Mouse (Mus musculus): ENCODE results near the gene Nlrp1a. TPM values are rescaled to one million over a fixed set of nuclear protein-coding genes. Genes with fewer than 3 reads are reported as not detected.

The Nlrp1a gene
- total RNA-seq (2014; rRNA removed; ENCODE audit: low replicate concordance) (not detected in 2 replicates), polyA plus RNA-seq (2015; fragmentation: Nextera tagmentation; extraction: Ambion mirVana) (0.04 TPM in 2 replicates)

GRCm38 (mm10) chr11:71144661-71145060 is at the start of gene Nlrp1a:
Gene Nlrp1a (minus strand): TSS chr11:71144704.
- 47% methylated on average over 3 of the region's 3 CpGs for WGBS
- no peaks in the 10 kb centered on the region for H3K9me3 ChIP-seq (replicated peaks; ENCODE audit: control insufficient read depth, low read length)
- no peak within 1 kb of the TSS for H3K4me3 ChIP-seq (ENCODE audit: low read depth, low read length)
- H3K27me3 ChIP-seq (ENCODE audit: control insufficient read depth, insufficient read depth, low read length), result no peaks in the 10 kb centered on the region
- H3K4me1 ChIP-seq (ENCODE audit: control insufficient read depth, insufficient read depth), result no peaks in the 10 kb centered on the region
- H3K9ac ChIP-seq (replicated peaks; ENCODE audit: low read depth, low read length), result no peak within 1 kb of the TSS
- ATAC-seq (ENCODE audit: insufficient read depth, low read depth) (no peak), DNase-seq (ENCODE audit: low spot score) (no peak)
- no peak within 1 kb of the TSS for H3K4me2 ChIP-seq (ENCODE audit: low read depth, low read length)
- TF ChIP-seq EP300 (IDR thresholded peaks at IDR 0.05; ENCODE audit: low read depth), result no peak
- no peak for TF ChIP-seq CTCF (IDR thresholded peaks at IDR 0.05; ENCODE audit: low read depth)
- no peaks in the 10 kb centered on the region for H3K36me3 ChIP-seq (replicated peaks; ENCODE audit: control insufficient read depth, insufficient read depth, low read length)
- no peak within 1 kb of the TSS for H3K27ac ChIP-seq (ENCODE audit: low read depth)

DNA sequence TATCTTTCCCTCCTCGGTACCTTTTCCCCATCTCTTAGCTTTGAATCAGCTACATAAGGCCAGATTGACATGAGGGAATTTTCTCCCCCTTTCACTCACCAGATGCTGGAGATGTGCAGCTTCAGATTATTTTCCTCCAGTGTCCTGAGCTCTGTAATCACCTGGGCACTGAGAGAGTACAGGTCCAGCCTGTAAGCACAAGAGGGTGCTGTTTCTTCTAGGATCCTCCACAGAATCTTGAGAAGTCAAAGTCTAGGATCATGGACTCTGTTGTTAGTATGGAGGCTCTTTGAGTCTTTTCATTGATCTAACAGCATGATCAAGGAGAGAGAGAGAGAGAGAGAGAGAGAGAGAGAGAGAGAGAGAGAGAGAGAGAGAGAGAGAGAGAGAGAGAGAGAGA is 25.1 kb upstream of the Nlrp1a start:
- Histone ChIP-seq H3K9ac (replicated peaks; ENCODE audit: low read depth, low read length) (no peak overlapping the region), H3K27me3 (ENCODE audit: control insufficient read depth, insufficient read depth, low read length) (no peaks in the 10 kb centered on the region), H3K27ac (ENCODE audit: low read depth) (no peak overlapping the region), H3K9me3 (replicated peaks; ENCODE audit: control insufficient read depth, low read length) (no peaks in the 10 kb centered on the region), H3K36me3 (replicated peaks; ENCODE audit: control insufficient read depth, insufficient read depth, low read length) (no peaks in the 10 kb centered on the region), H3K4me1 (ENCODE audit: control insufficient read depth, insufficient read depth) (no peaks in the 10 kb centered on the region), H3K4me2 (ENCODE audit: low read depth, low read length) (no peak overlapping the region), H3K4me3 (ENCODE audit: low read depth, low read length) (no peak overlapping the region)
- WGBS, result 64% methylated on average over 1 of the region's 1 CpGs
- ATAC-seq (ENCODE audit: insufficient read depth, low read depth) (no peak), DNase-seq (ENCODE audit: low spot score) (no peak)
- TF ChIP-seq CTCF (IDR thresholded peaks at IDR 0.05; ENCODE audit: low read depth) (no peak), EP300 (IDR thresholded peaks at IDR 0.05; ENCODE audit: low read depth) (no peak)

GRCm38 (mm10) chr11:71164139-71164538 is 19.6 kb upstream of the Nlrp1a start:
- no peaks in the 10 kb centered on the region for H3K36me3 ChIP-seq (replicated peaks; ENCODE audit: control insufficient read depth, insufficient read depth, low read length)
- ATAC-seq (ENCODE audit: insufficient read depth, low read depth) (no peak), DNase-seq (ENCODE audit: low spot score) (no peak)
- TF ChIP-seq CTCF (IDR thresholded peaks at IDR 0.05; ENCODE audit: low read depth) (no peak), EP300 (IDR thresholded peaks at IDR 0.05; ENCODE audit: low read depth) (no peak)
- no peaks in the 10 kb centered on the region for H3K9me3 ChIP-seq (replicated peaks; ENCODE audit: control insufficient read depth, low read length)
- H3K4me3 ChIP-seq (ENCODE audit: low read depth, low read length), result no peak overlapping the region
- no peak overlapping the region for H3K9ac ChIP-seq (replicated peaks; ENCODE audit: low read depth, low read length)
- H3K4me2 ChIP-seq (ENCODE audit: low read depth, low read length), result no peak overlapping the region
- 58% methylated on average over 1 of the region's 1 CpGs for WGBS
- no peaks in the 10 kb centered on the region for H3K27me3 ChIP-seq (ENCODE audit: control insufficient read depth, insufficient read depth, low read length)
- H3K27ac ChIP-seq (ENCODE audit: low read depth), result no peak overlapping the region
- no peaks in the 10 kb centered on the region for H3K4me1 ChIP-seq (ENCODE audit: control insufficient read depth, insufficient read depth)

DNA sequence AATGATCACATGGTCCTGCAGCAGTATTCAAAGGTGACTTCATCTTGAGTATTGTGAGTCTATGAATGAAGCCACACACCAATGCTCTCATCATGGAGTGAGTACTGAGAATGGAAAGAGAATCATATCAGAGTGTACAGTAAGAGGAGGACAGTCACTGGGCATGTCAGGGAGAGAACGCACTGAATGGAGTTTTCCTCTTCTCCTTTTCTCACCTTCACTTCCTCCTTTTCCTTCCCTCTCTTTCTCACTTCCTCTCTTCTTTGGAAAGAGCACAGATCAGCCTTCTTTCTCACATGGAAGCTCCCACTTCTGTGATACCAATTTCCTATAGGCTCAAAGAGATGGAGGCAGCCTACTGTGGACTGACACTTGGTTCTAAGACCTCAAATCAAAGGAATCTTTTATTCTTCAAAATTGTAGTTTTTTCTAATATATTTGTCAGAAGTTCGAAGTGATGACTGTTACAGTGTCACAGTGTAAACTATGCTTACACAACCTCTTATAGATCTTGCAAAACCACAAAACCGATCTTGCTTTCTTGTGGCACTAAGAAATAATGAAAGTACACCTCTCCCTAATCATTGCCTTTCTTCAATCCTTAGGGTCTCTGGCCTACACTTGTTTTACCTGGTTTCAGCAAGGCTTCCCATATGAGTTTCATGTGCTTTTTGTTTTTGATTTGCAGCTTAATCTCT is 15.1 kb upstream of the Nlrp1a start:
- no peaks in the 10 kb centered on the region for H3K36me3 ChIP-seq (replicated peaks; ENCODE audit: control insufficient read depth, insufficient read depth, low read length)
- H3K4me1 ChIP-seq (ENCODE audit: control insufficient read depth, insufficient read depth), result no peaks in the 10 kb centered on the region
- no peak for TF ChIP-seq EP300 (IDR thresholded peaks at IDR 0.05; ENCODE audit: low read depth)
- H3K9me3 ChIP-seq (replicated peaks; ENCODE audit: control insufficient read depth, low read length), result no peaks in the 10 kb centered on the region
- DNase-seq (ENCODE audit: low spot score) (no peak), ATAC-seq (ENCODE audit: insufficient read depth, low read depth) (no peak)
- H3K9ac ChIP-seq (replicated peaks; ENCODE audit: low read depth, low read length), result no peak overlapping the region
- no peak overlapping the region for H3K27ac ChIP-seq (ENCODE audit: low read depth)
- 52% methylated on average over 3 of the region's 3 CpGs for WGBS
- H3K27me3 ChIP-seq (ENCODE audit: control insufficient read depth, insufficient read depth, low read length), result no peaks in the 10 kb centered on the region
- no peak overlapping the region for H3K4me3 ChIP-seq (ENCODE audit: low read depth, low read length)
- H3K4me2 ChIP-seq (ENCODE audit: low read depth, low read length), result no peak overlapping the region

- Histone ChIP-seq H3K27ac (ENCODE audit: low read depth) (no peak overlapping the region), H3K4me1 (ENCODE audit: control insufficient read depth, insufficient read depth) (no peaks in the 10 kb centered on the region), H3K9ac (replicated peaks; ENCODE audit: low read depth, low read length) (no peak overlapping the region), H3K4me2 (ENCODE audit: low read depth, low read length) (no peak overlapping the region), H3K9me3 (replicated peaks; ENCODE audit: control insufficient read depth, low read length) (no peaks in the 10 kb centered on the region), H3K4me3 (ENCODE audit: low read depth, low read length) (no peak overlapping the region), H3K36me3 (replicated peaks; ENCODE audit: control insufficient read depth, insufficient read depth, low read length) (no peaks in the 10 kb centered on the region), H3K27me3 (ENCODE audit: control insufficient read depth, insufficient read depth, low read length) (no peaks in the 10 kb centered on the region)
- no peak for DNase-seq (ENCODE audit: low spot score)
- WGBS, result 71% methylated on average over 1 of the region's 1 CpGs
- no peak for TF ChIP-seq EP300 (IDR thresholded peaks at IDR 0.05; ENCODE audit: low read depth)
- TF ChIP-seq CTCF (IDR thresholded peaks at IDR 0.05; ENCODE audit: low read depth), result no peak
- no peak for ATAC-seq (ENCODE audit: insufficient read depth, low read depth)
Observed at GRCm38 (mm10) chr11:71155272-71155671, 10.8 kb upstream of the Nlrp1a start.

DNA sequence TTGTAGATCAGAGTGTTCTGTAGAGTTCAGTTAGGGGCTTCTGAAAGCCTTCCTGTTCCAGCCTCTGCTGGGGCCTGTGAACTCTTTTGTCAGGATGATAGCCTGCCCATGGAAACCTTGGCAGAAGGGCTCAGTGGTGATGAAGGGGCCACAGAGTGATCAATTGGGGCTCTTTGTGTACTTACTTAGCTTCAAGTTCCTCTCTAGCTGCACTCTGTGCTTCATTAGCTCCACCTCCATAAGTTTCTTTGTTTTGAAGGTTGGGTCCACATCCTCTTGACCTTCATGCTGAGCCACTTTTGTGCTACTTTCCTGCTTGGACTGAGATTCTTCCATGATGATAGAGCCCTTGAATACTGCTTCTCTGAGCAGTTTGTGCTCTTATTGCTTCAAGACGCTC is 2.5 kb downstream of the Nlrp1a start:
- H3K4me3 ChIP-seq (ENCODE audit: low read depth, low read length), result no peak overlapping the region
- H3K9me3 ChIP-seq (replicated peaks; ENCODE audit: control insufficient read depth, low read length), result no peaks in the 10 kb centered on the region
- no peaks in the 10 kb centered on the region for H3K27me3 ChIP-seq (ENCODE audit: control insufficient read depth, insufficient read depth, low read length)
- ATAC-seq (ENCODE audit: insufficient read depth, low read depth) (no peak), DNase-seq (ENCODE audit: low spot score) (no peak)
- H3K4me2 ChIP-seq (ENCODE audit: low read depth, low read length), result no peak overlapping the region
- WGBS, result 70% methylated on average over 1 of the region's 1 CpGs
- no peak overlapping the region for H3K27ac ChIP-seq (ENCODE audit: low read depth)
- TF ChIP-seq CTCF (IDR thresholded peaks at IDR 0.05; ENCODE audit: low read depth) (no peak), EP300 (IDR thresholded peaks at IDR 0.05; ENCODE audit: low read depth) (no peak)
- no peaks in the 10 kb centered on the region for H3K36me3 ChIP-seq (replicated peaks; ENCODE audit: control insufficient read depth, insufficient read depth, low read length)
- H3K4me1 ChIP-seq (ENCODE audit: control insufficient read depth, insufficient read depth), result no peaks in the 10 kb centered on the region
- no peak overlapping the region for H3K9ac ChIP-seq (replicated peaks; ENCODE audit: low read depth, low read length)
